Mouse (Mus musculus): Measurements from ENCODE around the gene Cfap58. TPM values are rescaled to one million over a fixed set of nuclear protein-coding genes. Genes with fewer than 3 reads are reported as not detected.
A peak's percentile ranks its signal among the peaks of the same experiment; 100 is the strongest.

The Cfap58 gene
- polyA plus RNA-seq, 1 experiment from 2014 or later = not detected

DNA sequence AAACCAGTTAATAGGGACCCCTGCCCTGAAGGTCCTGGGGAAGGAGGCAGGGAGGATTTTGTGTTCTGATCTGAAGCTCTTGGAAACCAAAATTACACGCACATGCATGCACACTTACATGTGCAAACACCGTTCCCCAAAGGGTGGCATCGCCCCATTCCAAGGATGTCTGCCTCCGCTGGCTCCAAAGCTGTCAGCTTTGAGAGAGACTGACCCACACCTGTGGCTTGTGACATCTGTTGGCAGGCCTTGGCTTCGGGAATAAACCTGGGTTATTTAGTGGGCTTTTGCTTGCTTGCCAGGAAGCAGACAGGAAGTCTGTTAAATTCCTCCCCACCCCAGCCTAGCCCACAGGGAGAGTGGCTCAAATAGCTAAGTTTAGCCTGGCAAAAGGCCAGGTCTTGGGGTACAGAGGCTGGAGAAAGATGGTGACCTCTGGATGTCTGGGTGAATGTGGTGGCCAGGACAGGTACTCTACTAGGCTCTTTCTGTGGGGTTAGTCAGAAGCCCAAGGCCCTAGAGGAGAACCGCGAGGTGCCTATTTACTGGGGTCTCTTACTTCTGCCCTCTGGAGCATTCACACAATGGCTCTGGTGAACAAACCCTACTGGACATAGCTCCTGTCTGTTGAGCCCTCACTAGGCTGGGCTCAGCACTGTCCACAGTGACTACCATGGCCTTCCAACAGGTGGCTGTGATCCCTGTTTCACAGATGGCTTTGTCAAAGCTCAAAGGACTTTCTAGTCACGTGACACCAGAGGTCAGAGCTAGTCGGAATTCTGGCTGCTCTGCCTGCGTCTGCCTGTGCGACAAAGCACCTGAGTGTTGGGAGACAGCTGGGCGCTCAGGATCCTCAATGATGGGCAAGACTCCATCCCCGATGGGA lies 34.9 kb upstream of the Cfap58 start:
- H3K9me3 ChIP-seq (ENCODE audit: control insufficient read depth, low read length) = no peaks in the 10 kb centered on the region
- DNase-seq (ENCODE audit: low spot score) (no peak), ATAC-seq (replicated peaks; ENCODE audit: low FRiP score) (no peak)
- H3K4me3 ChIP-seq (ENCODE audit: low read depth, low read length) = no peak overlapping the region
- H3K4me2 ChIP-seq (ENCODE audit: low read depth, low read length, severe bottlenecking) = no peak overlapping the region
- no peaks in the 10 kb centered on the region; the same call in 1 of the 2 replicates for H3K36me3 ChIP-seq (ENCODE audit: control insufficient read depth, insufficient read depth, low read length)
- no peak overlapping the region for H3K9ac ChIP-seq (ENCODE audit: low read length)
- no peaks in the 10 kb centered on the region for H3K27me3 ChIP-seq (ENCODE audit: control insufficient read depth, insufficient read depth, low read length)
- H3K4me1 ChIP-seq (replicated peaks; ENCODE audit: control insufficient read depth, insufficient read depth, low read length) = peaks cover 5% of the 10 kb centered on the region; the same call in 1 of the 2 replicates
- H3K27ac ChIP-seq (ENCODE audit: low read depth, low read length) = no peak overlapping the region
- WGBS = 72% methylated on average over 13 of the region's 13 CpGs

DNA sequence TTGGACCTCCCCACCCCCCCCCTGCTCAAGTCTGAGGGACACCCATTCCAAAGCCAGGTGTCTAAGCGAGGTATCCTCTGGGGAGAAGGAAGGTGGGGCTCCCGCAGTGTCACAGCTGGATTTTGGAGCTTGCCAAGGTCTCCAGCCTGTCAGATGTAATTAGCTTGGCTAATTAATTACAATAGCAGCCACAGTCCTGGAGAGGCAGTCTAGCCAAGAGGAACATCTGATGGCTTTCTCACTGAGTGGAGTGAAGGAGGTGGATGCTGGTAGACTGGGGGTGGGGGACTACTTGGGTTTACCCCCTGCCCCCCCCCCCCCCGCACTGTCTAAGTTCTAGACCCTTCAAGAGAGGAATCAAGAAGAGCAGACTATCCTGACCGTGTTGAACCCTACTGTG lies 33.8 kb upstream of the Cfap58 start:
- ATAC-seq (replicated peaks; ENCODE audit: low FRiP score) (peak; percentile 32), DNase-seq (ENCODE audit: low spot score) (no peak)
- Histone ChIP-seq H3K27ac (ENCODE audit: low read depth, low read length) (no peak overlapping the region), H3K9ac (ENCODE audit: low read length) (no peak overlapping the region), H3K9me3 (ENCODE audit: control insufficient read depth, low read length) (no peaks in the 10 kb centered on the region), H3K4me3 (ENCODE audit: low read depth, low read length) (no peak overlapping the region), H3K4me2 (ENCODE audit: low read depth, low read length, severe bottlenecking) (no peak overlapping the region), H3K27me3 (ENCODE audit: control insufficient read depth, insufficient read depth, low read length) (no peaks in the 10 kb centered on the region), H3K36me3 (ENCODE audit: control insufficient read depth, insufficient read depth, low read length) (no peaks in the 10 kb centered on the region), H3K4me1 (replicated peaks; ENCODE audit: control insufficient read depth, insufficient read depth, low read length) (peaks cover 5% of the 10 kb centered on the region)
- WGBS = 55% methylated on average over 4 of the region's 4 CpGs

DNA sequence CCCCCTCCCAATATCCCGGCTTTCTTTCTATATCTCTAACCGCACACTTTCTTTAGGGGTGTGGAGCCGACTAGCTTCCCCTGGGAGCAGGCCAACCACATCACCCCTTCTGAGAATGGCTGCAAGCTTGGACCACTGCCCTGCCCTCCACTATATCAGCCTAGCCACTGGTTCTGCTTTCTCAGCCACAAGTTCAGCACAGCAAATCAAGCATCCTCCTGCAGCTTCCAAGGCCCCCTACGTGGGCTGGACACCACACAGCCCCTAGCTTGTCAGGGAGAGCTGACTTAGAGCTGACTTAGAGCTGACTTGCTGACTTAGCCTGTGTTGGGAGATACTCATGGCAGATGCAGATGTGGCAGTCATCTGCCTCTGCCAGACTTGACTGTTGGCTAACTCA lies 32.4 kb upstream of the Cfap58 start:
- Histone ChIP-seq H3K9ac (ENCODE audit: low read length) (no peak overlapping the region), H3K27ac (ENCODE audit: low read depth, low read length) (no peak overlapping the region), H3K4me1 (replicated peaks; ENCODE audit: control insufficient read depth, insufficient read depth, low read length) (peaks cover 13% of the 10 kb centered on the region), H3K36me3 (ENCODE audit: control insufficient read depth, insufficient read depth, low read length) (no peaks in the 10 kb centered on the region), H3K4me2 (ENCODE audit: low read depth, low read length, severe bottlenecking) (no peak overlapping the region), H3K9me3 (ENCODE audit: control insufficient read depth, low read length) (no peaks in the 10 kb centered on the region), H3K4me3 (ENCODE audit: low read depth, low read length) (no peak overlapping the region), H3K27me3 (ENCODE audit: control insufficient read depth, insufficient read depth, low read length) (no peaks in the 10 kb centered on the region)
- no peak for ATAC-seq (replicated peaks; ENCODE audit: low FRiP score)
- no peak for DNase-seq (ENCODE audit: low spot score)
- WGBS = 92% methylated on average over 4 of the region's 4 CpGs

DNA sequence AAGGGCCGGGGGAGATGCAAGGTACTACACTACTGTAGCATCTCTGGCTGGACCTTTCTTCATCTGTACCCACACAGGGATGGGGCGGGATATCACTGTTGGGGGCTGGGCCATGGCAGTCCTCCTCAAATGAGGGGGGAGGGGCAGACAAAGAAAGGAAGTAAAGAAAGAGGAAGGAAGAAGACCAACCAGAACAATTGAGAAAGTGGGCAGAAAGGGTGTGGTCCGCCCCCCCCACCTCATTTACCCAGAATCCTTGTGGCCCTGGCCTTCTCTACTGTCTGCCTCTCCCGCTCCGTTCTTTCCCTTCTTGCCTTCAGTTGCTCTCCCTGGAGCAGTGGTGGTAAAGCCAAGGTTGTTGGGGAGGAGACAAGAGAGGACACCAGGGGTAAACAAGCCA lies 31.9 kb upstream of the Cfap58 start:
- H3K4me2 ChIP-seq (ENCODE audit: low read depth, low read length, severe bottlenecking) = no peak overlapping the region
- no peaks in the 10 kb centered on the region for H3K27me3 ChIP-seq (ENCODE audit: control insufficient read depth, insufficient read depth, low read length)
- H3K36me3 ChIP-seq (ENCODE audit: control insufficient read depth, insufficient read depth, low read length) = no peaks in the 10 kb centered on the region
- 89% methylated on average over 5 of the region's 5 CpGs for whole genome bisulfite sequencing
- no peak overlapping the region for H3K27ac ChIP-seq (ENCODE audit: low read depth, low read length)
- DNase-seq (ENCODE audit: low spot score) (no peak), ATAC-seq (replicated peaks; ENCODE audit: low FRiP score) (no peak)
- H3K9me3 ChIP-seq (ENCODE audit: control insufficient read depth, low read length) = no peaks in the 10 kb centered on the region
- H3K4me1 ChIP-seq (replicated peaks; ENCODE audit: control insufficient read depth, insufficient read depth, low read length) = peaks cover 17% of the 10 kb centered on the region
- no peak overlapping the region for H3K4me3 ChIP-seq (ENCODE audit: low read depth, low read length)
- no peak overlapping the region for H3K9ac ChIP-seq (ENCODE audit: low read length)

DNA sequence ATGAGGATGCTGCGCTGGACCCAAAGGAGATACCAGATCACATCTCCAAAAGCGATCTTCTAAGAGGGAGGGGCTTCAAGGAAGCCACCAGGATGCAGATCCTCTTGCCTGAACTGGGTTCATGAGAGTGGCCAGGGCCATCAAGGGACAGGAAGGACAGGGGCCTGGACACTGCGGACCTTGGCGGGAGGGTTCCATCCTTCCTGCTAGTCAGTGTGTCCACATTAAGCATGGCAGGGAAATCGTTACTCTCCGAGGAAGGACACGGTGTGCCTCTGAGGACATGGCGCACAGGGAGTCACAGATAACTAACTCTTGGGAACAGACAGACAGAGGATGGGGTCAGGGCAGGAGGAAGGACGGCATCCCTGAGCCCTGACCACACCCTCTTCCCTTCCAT lies 29.9 kb upstream of the Cfap58 start:
- DNase-seq (ENCODE audit: low spot score) (no peak), ATAC-seq (replicated peaks; ENCODE audit: low FRiP score) (no peak)
- H3K27ac ChIP-seq (ENCODE audit: low read depth, low read length) = no peak overlapping the region
- no peak overlapping the region for H3K4me2 ChIP-seq (ENCODE audit: low read depth, low read length, severe bottlenecking)
- WGBS = 91% methylated on average over 9 of the region's 9 CpGs
- H3K4me3 ChIP-seq (ENCODE audit: low read depth, low read length) = no peak overlapping the region
- H3K36me3 ChIP-seq (ENCODE audit: control insufficient read depth, insufficient read depth, low read length) = no peaks in the 10 kb centered on the region
- no peak overlapping the region for H3K9ac ChIP-seq (ENCODE audit: low read length)
- no peaks in the 10 kb centered on the region for H3K27me3 ChIP-seq (ENCODE audit: control insufficient read depth, insufficient read depth, low read length)
- peaks cover 17% of the 10 kb centered on the region for H3K4me1 ChIP-seq (replicated peaks; ENCODE audit: control insufficient read depth, insufficient read depth, low read length)
- no peaks in the 10 kb centered on the region for H3K9me3 ChIP-seq (ENCODE audit: control insufficient read depth, low read length)

DNA sequence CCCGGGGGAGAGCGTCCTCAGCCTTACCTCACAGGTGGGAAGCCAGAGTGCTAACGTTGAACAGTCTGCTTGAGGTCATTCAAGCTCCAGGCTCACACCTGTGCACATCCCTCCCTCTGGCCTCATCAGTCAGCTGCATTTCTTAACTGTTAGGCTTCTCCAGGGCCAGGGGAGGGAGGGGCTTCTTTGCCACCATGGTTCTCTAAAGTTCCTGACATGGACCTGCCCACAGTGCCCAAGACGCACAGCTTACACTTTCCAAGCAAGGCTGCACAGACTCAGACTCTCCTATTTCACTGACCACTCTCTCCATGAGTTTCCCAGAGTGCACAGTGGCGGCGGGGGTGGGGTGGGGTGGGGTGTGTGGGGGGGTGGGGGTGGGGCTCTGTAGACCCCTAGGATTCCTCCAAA lies 28.5 kb upstream of the Cfap58 start:
- Histone ChIP-seq H3K9me3 (ENCODE audit: control insufficient read depth, low read length) (no peaks in the 10 kb centered on the region), H3K4me1 (replicated peaks; ENCODE audit: control insufficient read depth, insufficient read depth, low read length) (peaks cover 12% of the 10 kb centered on the region), H3K9ac (ENCODE audit: low read length) (peak overlapping the region; percentile 82), H3K4me2 (ENCODE audit: low read depth, low read length, severe bottlenecking) (peak overlapping the region; percentile 59), H3K27me3 (ENCODE audit: control insufficient read depth, insufficient read depth, low read length) (no peaks in the 10 kb centered on the region), H3K36me3 (ENCODE audit: control insufficient read depth, insufficient read depth, low read length) (no peaks in the 10 kb centered on the region), H3K27ac (ENCODE audit: low read depth, low read length) (peak overlapping the region; percentile 94; the same call in 1 of the 2 replicates), H3K4me3 (ENCODE audit: low read depth, low read length) (peak overlapping the region; percentile 26)
- ATAC-seq (replicated peaks; ENCODE audit: low FRiP score) = peak; percentile 62
- peak; percentile 56 for DNase-seq (ENCODE audit: low spot score)
- 20% methylated on average over 6 of the region's 6 CpGs for WGBS

DNA sequence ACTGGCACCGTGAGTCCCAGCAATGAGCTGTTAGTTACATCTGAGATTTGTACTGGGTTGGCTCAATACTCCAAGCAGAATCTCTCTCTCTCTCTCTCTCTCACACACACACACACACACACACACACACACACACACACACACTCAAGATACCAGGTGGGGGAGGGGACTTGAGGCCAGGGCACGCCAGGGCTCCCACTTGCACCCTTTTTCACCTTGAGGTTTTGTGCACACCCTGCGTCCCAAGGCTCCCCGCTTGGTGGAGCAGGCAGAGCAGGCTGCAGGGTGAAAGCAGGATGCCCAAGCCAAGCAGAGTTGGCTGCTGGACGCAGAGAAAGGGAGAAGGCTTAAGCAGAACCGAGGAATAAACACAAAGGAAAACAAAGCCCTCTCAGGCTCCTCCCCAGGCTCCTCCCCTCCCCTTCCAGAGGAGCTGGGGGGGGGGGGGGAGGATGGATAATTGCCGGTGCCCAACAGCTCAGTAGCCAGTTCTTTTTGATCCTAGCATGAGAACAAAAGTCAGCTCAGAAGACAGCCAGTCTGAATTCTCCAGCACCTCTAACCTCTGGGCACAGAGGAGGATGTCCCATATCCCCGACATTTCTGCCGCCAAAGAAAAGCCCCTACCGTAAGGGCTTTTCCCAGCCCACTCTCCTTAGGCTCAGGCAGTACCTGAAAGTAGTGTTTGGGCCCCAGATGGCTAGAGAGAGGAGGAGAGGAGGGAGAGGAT lies 27.9 kb upstream of the Cfap58 start:
- H3K9ac ChIP-seq (ENCODE audit: low read length) = peak overlapping the region; percentile 82
- H3K27me3 ChIP-seq (ENCODE audit: control insufficient read depth, insufficient read depth, low read length) = no peaks in the 10 kb centered on the region
- H3K27ac ChIP-seq (ENCODE audit: low read depth, low read length) = peak overlapping the region; percentile 94
- WGBS = 5% methylated on average over 10 of the region's 10 CpGs
- peak overlapping the region; percentile 59 for H3K4me2 ChIP-seq (ENCODE audit: low read depth, low read length, severe bottlenecking)
- no peaks in the 10 kb centered on the region for H3K36me3 ChIP-seq (ENCODE audit: control insufficient read depth, insufficient read depth, low read length)
- H3K9me3 ChIP-seq (ENCODE audit: control insufficient read depth, low read length) = no peaks in the 10 kb centered on the region
- ATAC-seq (replicated peaks; ENCODE audit: low FRiP score) (peak; percentile 83), DNase-seq (ENCODE audit: low spot score) (peak; percentile 81)
- H3K4me3 ChIP-seq (ENCODE audit: low read depth, low read length) = peak overlapping the region; percentile 26
- peaks cover 12% of the 10 kb centered on the region for H3K4me1 ChIP-seq (replicated peaks; ENCODE audit: control insufficient read depth, insufficient read depth, low read length)

DNA sequence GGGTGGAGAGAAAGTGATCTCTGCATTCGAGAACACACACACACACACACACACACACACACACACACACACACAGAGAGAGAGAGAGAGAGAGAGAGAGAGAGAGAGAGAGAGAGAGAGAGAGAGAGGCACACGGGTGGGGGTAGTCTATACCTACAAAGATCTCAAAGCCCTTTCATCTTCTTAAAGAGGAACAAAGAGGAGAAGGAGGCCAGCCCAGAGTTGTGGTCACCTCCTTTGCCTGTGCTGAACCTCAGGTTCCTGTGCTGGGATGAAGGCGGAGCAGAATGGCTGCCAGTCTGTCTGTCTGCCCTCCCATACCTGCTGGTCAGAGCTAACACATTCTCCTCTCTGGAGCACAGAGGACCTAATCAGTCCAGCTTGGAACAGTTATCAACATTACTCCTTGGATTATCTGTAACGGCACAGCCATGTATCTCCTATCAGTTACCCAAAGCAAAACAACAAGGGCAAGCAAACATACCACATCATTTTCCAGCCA lies 27.3 kb upstream of the Cfap58 start:
- Histone ChIP-seq H3K4me3 (ENCODE audit: low read depth, low read length) (0 out of 2 replicates have a peak overlapping the region, but pooled peaks have one; percentile 26), H3K4me1 (replicated peaks; ENCODE audit: control insufficient read depth, insufficient read depth, low read length) (peaks cover 12% of the 10 kb centered on the region), H3K9ac (ENCODE audit: low read length) (peak overlapping the region; percentile 82), H3K9me3 (ENCODE audit: control insufficient read depth, low read length) (no peaks in the 10 kb centered on the region), H3K27me3 (ENCODE audit: control insufficient read depth, insufficient read depth, low read length) (no peaks in the 10 kb centered on the region), H3K27ac (ENCODE audit: low read depth, low read length) (peak overlapping the region; percentile 94), H3K36me3 (ENCODE audit: control insufficient read depth, insufficient read depth, low read length) (no peaks in the 10 kb centered on the region), H3K4me2 (ENCODE audit: low read depth, low read length, severe bottlenecking) (peak overlapping the region; percentile 59)
- 43% methylated on average over 3 of the region's 4 CpGs for WGBS
- peak; percentile 18 for ATAC-seq (replicated peaks; ENCODE audit: low FRiP score)
- no peak for DNase-seq (ENCODE audit: low spot score)
